Mouse (Mus musculus) frontal cortex, postnatal 10 days (tissue): Measurements from ENCODE around the gene Pcbd2.
"Not testable (repeated sequence)": the region's sequence is repeated elsewhere in the genome, so short reads cannot be mapped to it uniquely, and the experiment has no call there.

Experiments
- DNase-seq, 2 experiments: peaks; one replicate each; pipeline ENCODE4 v3.0.0; 2022; ENCODE audit warnings: low spot score in 2 of 2, mixed read lengths in 1 of 2

The Pcbd2 gene

DNA sequence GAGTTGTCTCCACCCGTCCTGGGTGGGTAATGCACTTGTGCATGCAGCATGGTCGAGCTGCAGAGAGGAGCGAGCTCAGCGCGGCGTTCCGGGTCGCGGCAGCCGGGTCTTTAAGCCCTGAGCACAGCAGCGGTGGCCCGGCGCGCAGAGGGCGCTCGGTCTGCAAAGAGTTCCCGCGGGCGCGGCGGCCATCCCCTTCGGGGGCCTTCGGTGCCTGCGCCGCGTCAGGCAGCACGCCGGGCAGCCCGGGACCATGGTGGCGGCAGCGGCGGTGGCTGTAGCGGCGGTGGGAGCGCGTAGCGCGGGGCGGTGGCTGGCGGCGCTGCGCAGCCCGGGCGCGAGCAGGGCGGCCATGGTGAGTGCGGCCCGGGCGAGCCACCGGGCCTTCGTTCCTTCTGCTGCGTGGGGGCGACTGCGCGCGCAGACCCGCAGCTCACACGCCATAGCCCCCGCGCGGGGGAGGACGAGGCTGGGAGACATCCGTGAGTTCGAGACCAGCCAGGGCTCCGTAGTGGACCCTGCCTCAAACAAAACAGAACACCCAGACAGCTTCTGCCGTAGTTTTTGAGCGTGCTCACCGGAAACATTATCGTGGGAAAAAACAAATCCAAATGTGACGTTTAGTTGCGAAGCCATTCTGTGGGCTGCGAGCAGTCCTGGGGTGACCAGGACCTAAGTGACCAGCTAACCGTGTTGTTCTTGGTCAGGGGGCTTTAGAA, at the start of gene Pcbd2:
Pcbd2 (plus strand) TSS at position 249 of the 719 bp plus-strand sequence.
- peak; percentile 69 to 82 for DNase-seq

DNA sequence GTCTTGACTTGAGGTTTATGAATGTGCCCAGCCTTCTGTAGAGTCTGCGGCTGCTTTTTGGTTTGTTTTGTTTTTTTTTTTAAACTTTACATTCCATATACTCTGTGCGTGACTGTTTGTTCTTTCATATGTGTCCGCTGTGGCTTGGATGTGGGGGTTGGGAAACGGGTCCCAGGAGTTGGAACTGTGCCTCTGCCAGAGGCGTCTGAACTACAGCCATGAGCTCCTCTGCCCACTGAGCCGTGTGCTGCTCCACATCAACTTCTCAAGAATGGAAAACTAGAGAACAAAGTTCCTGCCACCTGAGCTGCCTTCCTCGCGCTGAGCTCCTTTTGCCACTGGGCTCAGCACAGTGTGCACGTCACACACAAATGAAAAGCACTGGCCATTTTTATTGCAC, 45.0 kb upstream of the Pcbd2 start:
- no peak for DNase-seq

DNA sequence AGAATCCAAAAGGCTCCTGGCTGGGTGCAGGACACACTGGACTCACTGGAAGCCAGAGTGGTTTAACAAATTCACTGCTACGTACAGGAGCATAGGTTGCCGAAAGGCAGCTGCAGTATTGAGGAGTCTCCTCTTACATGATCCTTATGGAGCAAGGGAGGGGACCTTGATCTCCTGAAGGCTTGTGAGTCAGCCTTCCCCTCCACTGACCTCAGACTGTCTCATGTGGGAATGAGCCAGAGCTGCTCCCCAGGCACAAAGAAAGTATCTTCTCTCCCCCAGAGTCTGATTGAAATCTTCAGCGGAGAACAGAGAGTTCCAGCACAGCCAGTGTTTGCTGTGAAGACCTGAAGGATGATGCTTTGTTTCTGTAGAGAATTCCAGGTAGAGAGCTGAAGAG, 43.6 kb upstream of the Pcbd2 start:
- no peak for DNase-seq

DNA sequence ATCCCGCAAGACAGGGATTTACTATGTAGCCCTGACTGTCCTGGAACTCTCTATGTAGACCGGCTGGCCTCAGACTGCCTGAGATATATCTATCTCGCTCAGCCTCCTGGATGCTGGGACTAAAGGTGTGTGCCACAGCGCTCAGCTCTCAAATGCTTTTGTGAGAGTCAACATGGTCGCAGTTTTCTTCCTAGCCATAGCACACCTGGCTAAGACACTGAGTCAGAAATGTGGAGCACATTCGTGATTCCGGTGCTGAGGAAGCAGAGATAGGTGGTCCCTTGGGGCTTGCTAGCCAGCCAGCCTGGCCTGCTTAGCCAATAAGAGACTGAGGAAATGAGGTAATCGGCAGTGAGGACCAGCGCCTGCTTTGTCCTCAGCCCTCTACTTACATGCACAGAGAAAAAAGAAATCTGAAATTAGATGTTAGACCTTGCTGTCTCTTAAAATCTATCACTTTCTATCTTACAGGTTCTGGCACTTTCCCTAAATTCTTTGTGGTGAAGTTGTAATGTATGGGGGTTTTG, 41.0 kb upstream of the Pcbd2 start:
- no peak for DNase-seq

DNA sequence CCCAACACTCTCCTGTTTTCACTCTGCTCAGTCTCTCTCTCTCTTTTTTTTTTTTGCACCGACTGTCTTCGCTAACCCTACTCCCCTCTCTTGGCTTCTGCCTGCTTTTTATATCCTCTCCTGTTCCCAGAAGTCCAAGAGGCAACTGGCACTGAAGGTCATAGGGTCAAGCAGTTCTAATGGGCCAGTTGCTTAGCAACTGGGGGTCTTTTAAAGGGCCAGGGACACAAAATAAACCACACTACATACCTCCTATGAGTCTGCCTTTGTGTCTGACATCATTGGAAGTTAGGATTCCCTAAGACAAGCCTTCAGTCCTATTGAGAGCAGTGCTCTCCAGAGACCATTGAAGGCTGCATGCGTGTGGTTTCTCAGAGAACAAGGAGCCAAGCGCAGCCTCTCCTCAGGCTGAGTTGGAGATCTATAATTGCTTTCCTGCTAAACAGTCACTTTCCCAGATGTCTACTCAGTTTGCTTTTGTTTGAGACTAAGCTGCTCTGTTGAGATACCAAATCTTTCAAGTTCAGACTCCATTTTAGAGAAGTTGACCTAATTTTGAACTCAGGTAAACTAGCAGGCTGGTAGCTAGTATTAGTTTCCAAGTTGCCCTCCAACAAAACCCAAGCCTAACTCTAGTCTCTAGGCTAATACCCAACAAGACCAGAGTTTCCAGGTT, 39.1 kb upstream of the Pcbd2 start:
- DNase-seq, result no peak

DNA sequence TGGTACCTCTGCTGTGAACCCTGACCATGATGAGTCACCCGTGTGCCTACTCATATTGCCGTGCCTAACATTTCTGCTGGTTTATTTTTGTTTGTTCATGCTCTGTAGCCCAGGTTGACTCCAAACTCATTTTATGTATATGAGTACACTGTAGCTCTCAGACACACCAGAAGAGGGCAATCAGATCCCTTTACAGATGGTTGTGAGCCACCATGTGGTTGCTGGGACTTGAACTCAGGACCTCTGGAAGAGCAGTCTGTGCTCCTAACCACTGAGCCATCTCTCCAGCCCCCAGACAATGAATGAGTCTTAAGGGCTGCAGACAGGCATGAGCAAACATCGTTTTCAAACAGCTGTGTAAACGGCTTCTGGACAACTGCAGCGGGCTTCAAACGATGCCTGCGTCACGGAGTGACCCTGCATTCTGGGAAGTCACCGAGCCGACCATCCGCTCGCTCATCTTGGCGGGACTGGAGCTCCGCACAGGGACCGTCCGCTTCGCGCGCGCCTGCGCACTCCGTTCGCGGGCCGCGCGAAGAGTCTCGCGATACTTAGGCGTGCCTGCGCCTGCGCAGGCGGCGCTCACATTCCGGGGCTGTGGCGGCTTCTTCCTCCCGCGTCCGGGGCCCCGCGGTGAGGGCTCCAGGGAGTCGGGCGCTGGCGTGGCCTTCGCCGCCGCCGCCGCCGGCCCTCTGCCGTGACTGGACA, 34.5 kb upstream of the Pcbd2 start, which contains the start of gene B230219D22Rik:
B230219D22Rik (plus strand) TSS at position 590 of the 708 bp plus-strand sequence.
- peak; percentile 83 to 90 for DNase-seq

DNA sequence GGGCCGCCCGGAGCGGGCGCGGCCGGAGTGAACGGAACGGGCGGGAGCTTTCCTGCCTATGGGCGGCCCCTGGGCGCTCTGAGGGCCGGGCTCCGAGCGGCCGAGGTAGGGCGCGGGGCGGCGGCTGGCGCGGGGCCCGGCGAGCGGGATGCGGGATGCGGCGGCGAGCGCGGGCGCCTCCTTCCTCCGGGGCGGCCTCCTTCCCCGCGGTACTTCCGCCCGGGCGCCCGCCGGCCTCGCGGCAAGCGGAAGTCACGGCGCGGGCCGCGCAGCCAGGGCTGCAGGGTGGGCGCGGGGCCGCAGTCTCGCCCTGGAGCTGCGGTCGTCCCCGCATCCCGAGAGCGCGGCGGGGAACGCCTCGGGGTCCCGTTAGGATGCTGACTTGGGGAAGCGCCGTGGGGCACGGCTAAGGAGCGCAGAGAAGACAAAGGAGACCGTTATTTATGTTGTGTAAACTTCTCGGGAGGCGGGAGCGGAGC, 33.9 kb upstream of the Pcbd2 start:
- DNase-seq, result no peak

DNA sequence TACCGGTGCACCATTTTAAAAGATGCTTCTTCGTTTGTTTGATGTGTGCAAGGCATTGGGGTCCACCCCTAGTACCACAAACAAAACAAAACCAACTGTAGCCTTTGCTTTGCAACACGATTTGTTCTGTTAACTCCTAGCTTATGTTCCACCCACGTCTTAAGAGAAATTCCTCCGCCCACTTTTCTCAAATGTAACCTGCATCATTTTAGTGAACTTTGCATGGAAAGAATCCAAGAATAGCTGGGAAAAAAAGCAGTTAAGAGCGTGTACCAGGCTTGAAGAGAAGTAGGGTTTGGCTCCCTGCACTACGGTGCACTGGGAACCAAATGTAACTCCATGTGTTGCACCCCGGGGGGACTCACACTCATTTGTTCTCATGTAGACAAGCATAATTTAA, 33.1 kb upstream of the Pcbd2 start:
- no peak for DNase-seq

DNA sequence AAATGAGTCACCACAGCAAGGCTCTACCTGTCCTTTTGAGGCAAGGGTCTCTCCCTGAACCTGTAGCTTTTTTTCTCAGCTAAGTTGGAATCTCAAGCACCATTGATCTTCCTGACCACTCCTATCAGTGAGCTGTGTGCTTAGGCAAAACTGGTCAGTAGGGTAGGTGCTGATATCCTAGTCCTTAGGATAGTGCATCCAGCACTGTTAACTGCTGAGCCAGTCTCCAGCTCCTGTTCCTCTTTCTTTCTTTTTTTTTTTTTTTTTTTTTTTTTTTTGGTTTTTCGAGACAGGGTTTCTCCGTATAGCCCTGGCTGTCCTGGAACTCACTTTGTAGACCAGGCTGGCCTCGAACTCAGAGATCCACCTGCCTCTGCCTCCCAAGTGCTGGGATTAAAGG, 31.2 kb upstream of the Pcbd2 start:
- DNase-seq, result not testable (repeated sequence)

DNA sequence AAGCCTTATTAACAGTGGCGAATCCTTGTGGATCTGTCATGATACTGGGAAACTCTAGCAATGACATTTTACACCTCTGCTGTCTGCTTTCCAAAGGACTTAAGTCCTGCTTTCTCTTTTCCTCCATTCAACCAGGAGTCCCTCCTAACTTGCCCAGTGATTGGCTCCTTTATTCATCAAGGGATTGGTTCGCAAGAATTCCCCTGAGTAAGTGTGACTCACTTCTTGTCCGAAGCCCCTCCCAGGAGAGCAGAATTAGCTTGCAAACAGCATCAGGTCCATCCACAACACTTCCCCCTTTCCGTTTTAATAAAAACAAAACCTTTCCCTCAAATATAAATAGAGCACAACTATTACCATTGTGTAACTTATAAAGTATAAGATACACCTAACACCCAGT, 22.9 kb upstream of the Pcbd2 start:
- DNase-seq, result no peak

DNA sequence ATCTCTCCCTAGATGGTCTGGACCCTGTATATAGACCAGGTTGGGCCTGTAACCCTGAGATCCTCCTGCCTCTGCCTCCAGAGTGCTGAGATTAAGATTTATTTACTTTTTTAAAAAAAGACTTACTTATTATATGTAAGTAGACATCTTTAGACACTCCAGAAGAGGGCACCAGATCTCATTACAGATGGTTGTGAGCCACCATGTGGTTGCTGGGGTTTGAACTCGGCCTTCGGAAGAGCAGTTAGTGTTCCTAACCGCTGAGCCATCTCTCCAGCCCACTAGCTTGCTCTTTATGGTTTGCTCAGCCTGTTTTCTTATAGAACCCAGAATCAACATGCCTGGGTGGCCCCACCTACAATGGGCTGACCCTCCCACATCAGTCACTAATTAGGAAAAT, 14.3 kb upstream of the Pcbd2 start:
- DNase-seq, result no peak

DNA sequence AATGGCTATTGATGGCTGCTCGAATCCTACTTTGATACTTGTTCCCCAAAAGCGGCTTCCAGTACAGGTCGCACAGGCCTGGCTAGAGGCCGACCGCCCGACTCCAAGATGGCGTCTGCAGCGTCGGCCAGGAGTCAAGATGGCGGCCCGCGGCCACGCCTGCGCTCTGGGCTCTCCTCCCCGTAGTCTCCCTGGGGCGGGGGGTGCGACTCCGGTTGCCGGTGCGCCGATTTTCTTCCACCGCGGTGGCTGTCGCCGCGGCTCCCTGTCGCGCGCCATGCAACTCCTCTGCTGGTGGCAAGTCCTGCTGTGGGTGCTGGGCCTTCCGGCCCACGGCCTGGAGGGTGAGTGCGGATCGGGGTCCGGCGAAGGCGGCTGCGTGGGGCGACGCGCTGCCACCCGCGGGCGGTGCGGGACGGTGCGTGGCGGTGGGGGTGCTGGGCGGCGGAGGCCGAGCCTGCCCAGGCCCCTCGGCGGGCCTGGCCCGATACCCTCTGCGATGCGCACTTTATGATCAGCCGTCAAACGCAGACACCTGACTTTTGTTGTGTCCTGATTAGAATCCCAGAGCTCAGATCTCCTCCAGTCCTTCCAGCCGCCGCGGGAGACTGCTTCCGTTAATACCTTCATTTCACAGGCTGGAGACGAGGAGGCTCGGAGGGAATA, 12.5 kb upstream of the Pcbd2 start, which contains the start of gene Txndc15:
Txndc15 (plus strand) TSS at position 150 of the 666 bp plus-strand sequence.
- DNase-seq, result peak; percentile 69 to 86

DNA sequence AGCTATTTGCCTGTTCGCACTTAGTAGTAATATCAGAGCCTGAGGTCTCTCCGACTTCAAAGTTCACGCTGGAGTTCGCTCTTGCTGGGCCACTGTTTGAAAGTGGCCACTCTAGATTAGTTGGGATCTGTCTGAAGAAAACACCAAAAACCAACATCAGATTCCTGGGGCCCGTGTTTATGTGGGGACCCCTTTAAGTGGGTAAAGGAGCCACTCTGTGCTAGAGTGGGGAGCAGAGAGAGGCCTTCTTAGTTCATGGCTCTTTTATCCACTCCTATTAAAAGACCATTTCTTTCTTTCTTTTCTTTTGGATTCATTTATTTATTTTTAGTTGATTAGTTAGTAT, 12.0 kb upstream of the Pcbd2 start:
- DNase-seq, result no peak

DNA sequence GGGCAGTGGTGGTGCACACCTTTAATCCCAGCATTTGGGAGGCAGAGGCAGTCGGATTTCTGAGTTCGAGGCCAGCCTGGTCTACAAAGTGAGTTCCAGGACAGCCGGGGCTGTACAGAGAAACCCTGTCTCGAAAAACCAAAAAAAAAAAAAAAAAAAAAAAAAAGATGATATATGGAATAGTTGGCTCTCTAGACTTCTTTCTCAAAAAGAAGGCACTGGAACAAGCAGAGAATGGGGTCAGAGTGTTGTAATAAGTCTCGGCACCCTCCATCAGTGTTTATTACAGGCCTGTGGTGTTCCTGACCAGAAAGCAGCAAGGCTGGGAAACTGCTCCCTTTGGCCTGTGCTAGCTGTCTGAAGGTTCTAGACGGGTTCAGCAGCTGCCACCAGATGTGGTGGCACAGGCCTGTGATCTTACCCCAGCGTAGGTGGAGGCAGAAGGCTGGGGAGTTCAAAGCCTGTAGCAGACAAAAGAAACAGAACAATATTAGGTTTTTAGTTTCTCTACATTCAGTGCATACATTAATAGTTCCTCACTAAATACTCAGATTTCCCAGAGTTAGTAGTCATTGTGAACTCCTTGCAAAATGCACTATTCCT, 11.2 kb upstream of the Pcbd2 start:
- DNase-seq, result no peak

DNA sequence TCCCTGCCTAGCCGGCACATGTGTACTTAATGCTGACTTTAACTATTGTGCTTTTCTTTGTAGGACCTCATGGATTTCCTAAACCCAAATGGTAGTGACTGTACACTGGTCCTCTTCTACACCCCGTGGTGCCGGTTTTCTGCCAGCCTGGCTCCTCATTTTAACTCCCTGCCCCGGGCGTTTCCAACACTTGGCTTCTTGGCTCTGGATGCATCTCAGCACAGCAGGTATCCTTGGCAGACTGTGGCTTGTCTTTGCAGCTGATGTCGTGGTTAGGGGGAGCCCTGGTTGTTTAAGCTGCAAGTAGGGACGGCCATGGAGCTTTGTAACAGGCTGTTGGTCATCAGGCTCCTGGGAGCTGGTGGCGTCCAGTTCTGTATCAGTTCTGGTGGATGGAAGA, 5.7 kb upstream of the Pcbd2 start:
- DNase-seq, result no peak

DNA sequence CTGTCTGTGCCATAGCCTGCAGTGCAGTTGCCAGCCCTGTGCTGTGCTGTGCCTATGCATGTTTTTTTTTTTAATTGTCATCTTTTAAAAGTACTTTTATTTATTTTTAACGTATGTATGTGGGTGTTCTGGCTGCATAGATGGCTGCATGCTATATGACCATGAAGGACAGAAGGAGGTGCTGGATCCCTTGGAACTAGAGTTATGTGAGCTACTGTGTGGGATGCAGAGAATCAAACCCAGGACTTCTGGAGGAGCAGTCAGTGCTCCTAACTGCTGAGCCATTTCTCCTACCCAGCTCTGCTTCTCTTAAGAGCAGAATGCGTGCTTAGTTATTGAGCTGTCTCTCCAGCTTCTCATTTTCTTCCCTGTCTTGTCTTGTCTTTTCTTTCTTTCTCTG, 5.2 kb upstream of the Pcbd2 start:
- no peak for DNase-seq

DNA sequence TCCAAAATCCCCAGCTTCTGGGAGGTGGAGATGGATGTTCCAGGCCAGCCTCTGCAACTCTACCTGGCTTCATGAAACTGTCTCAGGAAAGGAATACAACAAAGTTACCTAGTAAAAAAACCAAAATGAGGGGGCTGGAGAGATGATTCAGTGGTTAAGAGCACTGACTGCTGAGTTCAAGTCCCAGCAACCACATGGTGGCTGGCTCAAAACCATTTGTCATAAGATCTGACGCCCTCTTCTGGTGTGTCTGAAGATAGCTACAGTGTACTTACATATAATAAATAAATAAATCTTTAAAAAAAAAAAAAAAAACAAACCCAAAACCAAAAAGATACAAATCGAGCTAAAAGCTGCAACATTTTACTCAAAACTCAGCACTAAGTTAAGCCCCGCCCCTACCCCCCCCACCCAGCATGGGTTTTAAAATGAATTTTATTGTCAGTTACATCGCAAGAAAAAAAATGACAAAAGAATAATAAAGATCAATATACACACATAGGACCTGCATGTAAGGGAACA, 509 bp upstream of the Pcbd2 start:
- DNase-seq, result no peak

DNA sequence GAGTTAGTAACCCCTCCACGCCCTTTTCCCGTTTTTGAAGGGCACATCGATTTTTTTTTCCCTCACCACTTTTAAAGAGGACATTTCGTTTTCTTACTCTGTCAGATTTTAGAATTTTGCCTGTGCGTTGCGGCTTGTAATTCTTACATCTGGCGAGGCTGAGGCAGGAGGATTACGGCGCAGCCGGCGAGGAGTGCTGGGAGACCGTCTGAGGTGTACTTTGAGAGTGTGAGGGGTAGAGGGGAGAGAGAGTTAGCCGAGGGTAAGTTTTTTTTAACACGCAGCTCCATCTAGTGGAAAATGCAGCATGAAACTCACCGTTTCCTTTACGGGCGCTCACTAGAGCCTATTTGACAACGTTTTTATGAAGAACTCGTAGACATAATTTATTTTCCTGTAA, 671 bp downstream of the Pcbd2 start:
- peak in 1 of 2 experiments; percentile 54 for DNase-seq

DNA sequence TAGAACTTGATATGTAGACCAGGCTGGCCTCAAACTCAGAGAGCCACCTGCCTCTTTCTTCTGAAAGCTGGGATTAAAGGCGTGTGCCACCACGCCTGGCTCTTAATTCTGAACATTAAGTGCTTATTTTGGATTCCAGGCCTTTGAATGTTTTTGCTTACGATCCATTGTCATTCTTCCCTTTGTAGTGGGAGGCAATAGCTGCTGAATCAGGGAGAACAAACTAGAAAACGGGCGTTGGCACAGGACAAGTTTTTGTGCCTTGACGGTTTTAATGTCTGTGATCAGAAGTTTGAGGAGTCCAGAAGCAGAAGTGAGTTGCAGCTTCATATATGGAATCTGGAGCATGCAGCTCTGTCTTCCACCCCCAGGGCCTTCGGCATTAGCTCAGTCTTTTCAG, 3.5 kb downstream of the Pcbd2 start:
- DNase-seq, result no peak

DNA sequence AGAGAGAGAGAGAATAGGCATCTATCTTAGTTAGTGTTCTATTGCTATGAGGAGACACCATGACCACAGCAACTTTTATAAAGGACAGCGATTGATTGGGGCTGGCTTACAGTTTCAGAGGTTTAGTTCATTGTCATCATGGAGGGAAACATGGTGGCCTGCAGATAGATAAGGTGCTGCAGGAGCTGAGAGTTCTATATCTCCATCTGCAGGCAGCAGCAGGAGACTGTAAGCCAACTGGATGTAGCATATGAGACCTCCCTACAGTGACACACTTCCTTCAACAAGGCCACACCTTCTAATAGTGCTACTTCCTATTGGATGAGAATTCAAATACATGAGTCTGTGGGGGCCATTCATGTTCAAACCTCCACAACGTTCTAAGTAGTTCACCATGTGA, 5.0 kb downstream of the Pcbd2 start:
- DNase-seq, result no peak
